Mouse (Mus musculus) G1E (cell line): Measurements from ENCODE around the gene Psmd10. TPM values are rescaled to one million over a fixed set of nuclear protein-coding genes. Genes with fewer than 3 reads are reported as not detected.

Experiments
- ATAC-seq: 2 replicates; pipeline ENCODE4 v1.8.0; 2016; ENCODE audit warnings: mild to moderate bottlenecking; ENCODE audit not compliant: insufficient number of reproducible peaks, poor library complexity, low FRiP score, severe bottlenecking; ENCODE audit errors: extremely low read depth
- DNase-seq: peaks from one replicate; pipeline ENCODE4 v3.0.0; 2012; ENCODE audit warnings: low spot score
- H3K27me3 ChIP-seq: 2 replicates; pipeline ENCODE4 v1.6.1; 2012; ENCODE audit warnings: mild to moderate bottlenecking, low read length, inconsistent platforms; ENCODE audit not compliant: insufficient read depth
- H3K36me3 ChIP-seq: replicated peaks from 2 replicates; pipeline ENCODE3; 2012; ENCODE audit warnings: mild to moderate bottlenecking, inconsistent platforms
- H3K4me1 ChIP-seq: 2 replicates; pipeline ENCODE4 v1.6.1; 2012; ENCODE audit warnings: low read depth, low read length, inconsistent platforms, mixed read lengths; ENCODE audit not compliant: insufficient read depth
- H3K4me3 ChIP-seq: 2 replicates; pipeline ENCODE4 v1.5.1; 2012; ENCODE audit warnings: low read depth, mild to moderate bottlenecking, inconsistent platforms, low read length, moderate library complexity, mixed read lengths
- H3K9me3 ChIP-seq: replicated peaks from 2 replicates; pipeline ENCODE4 v1.6.1; 2012; ENCODE audit warnings: inconsistent platforms
- CTCF ChIP-seq: IDR thresholded peaks from 2 replicates; pipeline ENCODE4 v1.5.1; 2012; ENCODE audit warnings: low read depth, low read length, inconsistent platforms, mixed read lengths
- GATA1 ChIP-seq: IDR thresholded peaks from 2 replicates; pipeline ENCODE4 v1.6.1; 2012; ENCODE audit warnings: borderline replicate concordance, low read length, inconsistent platforms, mixed read lengths
- GATA2 ChIP-seq: IDR thresholded peaks from 2 replicates; pipeline ENCODE4 v1.6.1; 2012; ENCODE audit warnings: low read depth, low read length, inconsistent platforms, borderline replicate concordance
- POLR2AphosphoS5 ChIP-seq: IDR thresholded peaks from 2 replicates; pipeline ENCODE4 v1.6.1; 2012; ENCODE audit warnings: low read depth, low read length, inconsistent platforms; ENCODE audit not compliant: insufficient replicate concordance
- TAL1 ChIP-seq: conservative IDR thresholded peaks from 2 replicates; pipeline ENCODE4 v1.6.1; 2012; ENCODE audit warnings: low read depth, low read length, inconsistent platforms, mixed read lengths
- polyA plus RNA-seq: library from polyadenylated mRNA; stranded (reverse); fragments of >175 nt; gene quantifications from 2 replicates; pipeline ENCODE4 v1.2.3, GENCODE M21; 2012
- total RNA-seq, 2 experiments: library from RNA; stranded (forward) in 1 of 2; stranded (reverse) in 1 of 2; fragments of 200-1000 nt in 1 of 2; fragments of >200 nt in 1 of 2; fragmentation: Nextera tagmentation in 1 of 2; gene quantifications; 2 replicates each; pipeline ENCODE4 v1.2.3; 2014 to 2017

Gene Psmd10
- total RNA-seq (2014; fragmentation: Nextera tagmentation), result 13.7 and 32.2 TPM in 2 replicates
- total RNA-seq (2017), result 76.1 and 76.4 TPM in 2 replicates
- polyA plus RNA-seq, result 1.2 and 2.1 TPM in 2 replicates

- H3K27me3 ChIP-seq, result no peaks in the 10 kb centered on the region
- peak within 1 kb of the TSS; percentile 72 for H3K4me3 ChIP-seq
- DNase-seq (peak; percentile 35), ATAC-seq (peak; percentile 96)
- TF ChIP-seq POLR2AphosphoS5, result no peak
- TF ChIP-seq TAL1, result no peak
- TF ChIP-seq GATA1, result no peak
- no peak for TF ChIP-seq GATA2
- TF ChIP-seq CTCF, result no peak
- H3K36me3 ChIP-seq, result peaks cover 19% of the 10 kb centered on the region
- peaks cover 10% of the 10 kb centered on the region for H3K4me1 ChIP-seq
- H3K9me3 ChIP-seq, result no peaks in the 10 kb centered on the region
These were observed at the start of gene Psmd10, which contains the start of gene Atg4a for GRCm38 (mm10) chrX:140956272-140956940. Psmd10 (minus strand) TSS chrX:140956728. Atg4a (plus strand) TSS chrX:140956907.

GRCm38 (mm10) chrX:140998885-140999284 lies 42.4 kb upstream of the Psmd10 start:
- DNase-seq (no peak), ATAC-seq (no peak)
- Histone ChIP-seq H3K4me1 (no peaks in the 10 kb centered on the region), H3K9me3 (no peaks in the 10 kb centered on the region), H3K36me3 (peaks cover 41% of the 10 kb centered on the region), H3K4me3 (no peak overlapping the region), H3K27me3 (no peaks in the 10 kb centered on the region)
- no peak for TF ChIP-seq POLR2AphosphoS5
- no peak for TF ChIP-seq TAL1
- TF ChIP-seq GATA1, result no peak
- no peak for TF ChIP-seq CTCF
- TF ChIP-seq GATA2, result no peak

- peaks cover 46% of the 10 kb centered on the region for H3K36me3 ChIP-seq
- ATAC-seq, result no peak
These were observed 41.5 kb upstream of the Psmd10 start for GRCm38 (mm10) chrX:140997912-140998545.

GRCm38 (mm10) chrX:140996909-140997516 lies 40.5 kb upstream of the Psmd10 start:
- no peaks in the 10 kb centered on the region for H3K27me3 ChIP-seq
- no peaks in the 10 kb centered on the region for H3K9me3 ChIP-seq
- H3K36me3 ChIP-seq, result peaks cover 47% of the 10 kb centered on the region
- no peak for ATAC-seq
- DNase-seq, result no peak
- TF ChIP-seq CTCF (no peak), POLR2AphosphoS5 (no peak), GATA2 (no peak), TAL1 (no peak), GATA1 (no peak)
- no peak overlapping the region for H3K4me3 ChIP-seq
- no peaks in the 10 kb centered on the region for H3K4me1 ChIP-seq

More at GRCm38 (mm10) chrX:140997912-140998545, 41.5 kb upstream of the Psmd10 start:
- Histone ChIP-seq H3K4me1 (no peaks in the 10 kb centered on the region), H3K27me3 (no peaks in the 10 kb centered on the region), H3K9me3 (no peaks in the 10 kb centered on the region), H3K4me3 (no peak overlapping the region)
- TF ChIP-seq TAL1, result no peak
- TF ChIP-seq GATA2, result no peak
- TF ChIP-seq POLR2AphosphoS5, result no peak
- no peak for TF ChIP-seq GATA1
- no peak for TF ChIP-seq CTCF
- no peak for DNase-seq

- Histone ChIP-seq H3K4me1 (peaks cover 23% of the 10 kb centered on the region), H3K4me3 (no peak overlapping the region), H3K27me3 (no peaks in the 10 kb centered on the region), H3K36me3 (peaks cover 2% of the 10 kb centered on the region), H3K9me3 (no peaks in the 10 kb centered on the region)
- DNase-seq, result no peak
- ATAC-seq, result no peak
- no peak for TF ChIP-seq GATA2
- no peak for TF ChIP-seq GATA1
- TF ChIP-seq POLR2AphosphoS5, result no peak
- TF ChIP-seq CTCF, result no peak
- no peak for TF ChIP-seq TAL1
These were observed 28.7 kb upstream of the Psmd10 start for GRCm38 (mm10) chrX:140985256-140985655.

GRCm38 (mm10) chrX:140984795-140985194 lies 28.3 kb upstream of the Psmd10 start:
- Histone ChIP-seq H3K4me3 (no peak overlapping the region), H3K9me3 (no peaks in the 10 kb centered on the region), H3K4me1 (peaks cover 28% of the 10 kb centered on the region), H3K36me3 (no peaks in the 10 kb centered on the region), H3K27me3 (no peaks in the 10 kb centered on the region)
- peak; percentile 94 for ATAC-seq
- TF ChIP-seq POLR2AphosphoS5 (no peak), TAL1 (peak; percentile 48), GATA2 (no peak)
- DNase-seq, result peak; percentile 13
